25 mouse cellular contexts compared by ENCODE assay signal in the genomic region with DNA sequence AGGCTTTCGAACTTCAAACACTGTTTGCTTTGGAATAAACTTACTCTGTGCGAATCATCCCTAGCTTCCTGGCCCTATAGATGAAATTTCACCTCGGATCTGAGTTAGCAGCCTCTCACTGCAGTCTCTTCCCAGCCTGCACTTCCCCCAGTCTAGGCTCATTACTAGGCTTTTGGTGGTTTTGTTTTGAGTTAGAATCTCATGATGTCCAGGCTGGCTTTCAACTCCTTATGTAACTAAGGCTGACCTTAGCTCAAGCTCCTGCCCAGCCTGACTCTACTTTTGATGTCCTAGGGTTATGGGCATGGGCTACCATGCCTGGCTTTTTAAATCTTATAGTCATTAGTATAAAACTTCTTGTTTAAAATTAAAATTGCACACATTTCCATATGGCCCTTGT. TPM values are rescaled to one million over a fixed set of nuclear protein-coding genes. Genes with fewer than 3 reads are reported as not detected.
DNase-seq lines count a peak whose midpoint lies in the region; ATAC-seq and TF ChIP-seq lines count a peak whose summit lies in the region.
"Had no signal": no experiment of that assay in that cellular context is flagged by ENCODE, and none has a peak within 500 bp of the region (broad histone marks: within the 10 kb centered on the region; RNA-seq: fewer than 3 reads in every experiment).

No protein-coding gene starts in this region.

- no peak for TF ChIP-seq CTCF in small intestine, adult 2 months (IDR thresholded peaks at IDR 0.05; ENCODE audit: extremely low read depth, insufficient read length, insufficient replicate concordance, low read depth, low read length)

- no peaks in the 10 kb centered on the region for H3K27me3 ChIP-seq in kidney, embryonic 16.5 days (ENCODE audit: insufficient read depth, low read length)
- no peaks in the 10 kb centered on the region for H3K27me3 ChIP-seq in small intestine, adult 2 months (ENCODE audit: control insufficient read depth, insufficient read depth, low read length)
- H3K27me3 ChIP-seq: limb, embryonic 13.5 days; midbrain, embryonic 12.5 days had no signal

- TF ChIP-seq POLR2A in small intestine, adult 2 months (IDR thresholded peaks at IDR 0.05; ENCODE audit: low read depth, low read length), result no peak

- DNase-seq in kidney, adult 11 months, result peak; percentile 59
- DNase-seq in kidney, postnatal 4 days, result no peak
- DNase-seq in kidney, postnatal 36 days, result peak; percentile 55 to 76
- peak; percentile 53 for DNase-seq in adipocyte (ENCODE audit: low spot score)
- DNase-seq in urinary bladder, postnatal 10 days (ENCODE audit: low spot score), result no peak
- DNase-seq: adrenal gland, postnatal 25 days; cerebellum, adult 2 months; cerebellum, postnatal 14 days; gastrocnemius, postnatal 10 days; kidney, adult 18-20 months; lung, postnatal 36 days; right cerebral cortex, adult 18-20 months; thymus, adult 18-20 months; thymus, postnatal 25 days had no signal

- no peak overlapping the region for H3K4me2 ChIP-seq in kidney, embryonic 16.5 days (replicated peaks; ENCODE audit: low read depth, low read length)
- H3K4me2 ChIP-seq: hindbrain, embryonic 13.5 days; limb, embryonic 13.5 days; midbrain, embryonic 12.5 days; neural tube, embryonic 12.5 days had no signal

- ATAC-seq in kidney, embryonic 16.5 days (ENCODE audit: low FRiP score, low TSS enrichment), result no peak
- ATAC-seq: forebrain, embryonic 16.5 days had no signal

- no peaks in the 10 kb centered on the region for H3K36me3 ChIP-seq in kidney, embryonic 16.5 days (ENCODE audit: insufficient read depth, low read length)
- no peaks in the 10 kb centered on the region for H3K36me3 ChIP-seq in small intestine, adult 2 months (ENCODE audit: control insufficient read depth, insufficient read depth, low read length)
- H3K36me3 ChIP-seq: hindbrain, embryonic 13.5 days; limb, embryonic 13.5 days; midbrain, embryonic 12.5 days; neural tube, embryonic 12.5 days had no signal

- WGBS in kidney, embryonic 16.5 days, result 55% methylated on average over 3 of the region's 3 CpGs
- WGBS in small intestine, adult 2 months, result 60% methylated on average over 3 of the region's 3 CpGs

- no peak overlapping the region for H3K9ac ChIP-seq in kidney, embryonic 16.5 days (replicated peaks; ENCODE audit: low read length)
- H3K9ac ChIP-seq: hindbrain, embryonic 13.5 days; limb, embryonic 13.5 days; midbrain, embryonic 12.5 days; neural tube, embryonic 12.5 days had no signal

- no peak overlapping the region for H3K4me3 ChIP-seq in kidney, embryonic 16.5 days (ENCODE audit: low read length)
- H3K4me3 ChIP-seq in small intestine, adult 2 months (ENCODE audit: low read depth, low read length), result no peak overlapping the region
- H3K4me3 ChIP-seq: erythroblast, embryonic 14.5 days; hindbrain, embryonic 13.5 days; layer of hippocampus, adult 2 months; limb, embryonic 13.5 days; midbrain, embryonic 12.5 days; myocyte; neural tube, embryonic 12.5 days had no signal

- H3K9me3 ChIP-seq in kidney, embryonic 16.5 days (ENCODE audit: low read length), result no peaks in the 10 kb centered on the region
- H3K9me3 ChIP-seq: hindbrain, embryonic 13.5 days; limb, embryonic 13.5 days; midbrain, embryonic 12.5 days; neural tube, embryonic 12.5 days had no signal

- no peak overlapping the region for H3K27ac ChIP-seq in kidney, embryonic 16.5 days (ENCODE audit: low read length)
- peak overlapping the region; percentile 65 for H3K27ac ChIP-seq in small intestine, adult 2 months (ENCODE audit: insufficient read depth, low read depth, low read length)
- H3K27ac ChIP-seq: hindbrain, embryonic 13.5 days; layer of hippocampus, adult 2 months; limb, embryonic 13.5 days; midbrain, embryonic 12.5 days; neural tube, embryonic 12.5 days; stomach, postnatal 0 days had no signal

- H3K4me1 ChIP-seq in kidney, embryonic 16.5 days (ENCODE audit: insufficient read depth, low read length), result no peaks in the 10 kb centered on the region
- peaks cover 30% of the 10 kb centered on the region for H3K4me1 ChIP-seq in small intestine, adult 2 months (ENCODE audit: control insufficient read depth, insufficient read depth, insufficient read length, low read length)
- H3K4me1 ChIP-seq: hindbrain, embryonic 13.5 days; limb, embryonic 13.5 days; midbrain, embryonic 12.5 days; neural tube, embryonic 12.5 days had no signal

RNA-seq across cellular contexts. Expression of a gene that starts 7.2 kb away (rescaled TPM):
- polyA plus RNA-seq in kidney, embryonic 16.5 days (2015; fragmentation: Nextera tagmentation; extraction: Ambion mirVana), result 226 and 238 TPM in 2 replicates
- 42.5 and 79.2 TPM in 2 replicates for polyA plus RNA-seq in small intestine, adult 2 months (2012; rRNA removed)

RNA-seq across cellular contexts. Expression of a gene that starts 22.4 kb away (rescaled TPM):
- polyA plus RNA-seq in kidney, embryonic 16.5 days (2015; fragmentation: Nextera tagmentation; extraction: Ambion mirVana), result 21.7 and 26.3 TPM in 2 replicates
- 2.3 and 3.2 TPM in 2 replicates for polyA plus RNA-seq in small intestine, adult 2 months (2012; rRNA removed)
- polyA plus RNA-seq: erythroblast, embryonic 14.5 days had no signal

Comparison
In these comparisons a context has a peak if more than half of its experiments do, and no peak if none do; other contexts are left out.
1. DNase-seq: peak in kidney, adult 11 months (single experiment), kidney, postnatal 36 days (2 of 2) and adipocyte (single experiment); none in kidney, postnatal 4 days (0 of 2) and urinary bladder, postnatal 10 days (single experiment).